Mouse (Mus musculus): ENCODE measurements at regions not wholly inside any gene's neighbourhood (a gene's known extent, or its start where the extent isn't known, plus 50 kb on each side); places are given as distances from the start of the nearest gene placed in this dataset.

- ATAC-seq (ENCODE audit: extremely low read depth, insufficient number of reproducible peaks, low FRiP score, poor library complexity, severe bottlenecking) = no peak
- Histone ChIP-seq H3K4me3 (ENCODE audit: low read depth, low read length) (no peak overlapping the region), H3K4me1 (ENCODE audit: insufficient read depth, low read depth, low read length) (no peaks in the 10 kb centered on the region), H3K27me3 (ENCODE audit: insufficient read depth, low read length) (no peaks in the 10 kb centered on the region), H3K9me3 (replicated peaks) (peaks cover 78% of the 10 kb centered on the region), H3K36me3 (replicated peaks) (no peaks in the 10 kb centered on the region)
- no peak for DNase-seq (ENCODE audit: low spot score)
- no peak for TF ChIP-seq GATA2 (IDR thresholded peaks at IDR 0.05; ENCODE audit: borderline replicate concordance, low read depth, low read length)
- TF ChIP-seq CTCF (IDR thresholded peaks at IDR 0.05; ENCODE audit: low read depth, low read length) = no peak
- TF ChIP-seq POLR2AphosphoS5 (IDR thresholded peaks at IDR 0.05; ENCODE audit: insufficient replicate concordance, low read depth, low read length) = no peak
- no peak for TF ChIP-seq GATA1 (IDR thresholded peaks at IDR 0.05; ENCODE audit: borderline replicate concordance, low read length)
- no peak for TF ChIP-seq TAL1 (conservative IDR thresholded peaks at IDR 0.05; ENCODE audit: low read depth, low read length)
Measured at GRCm38 (mm10) chr11:114481037-114481436, 187.3 kb upstream of the Rpl38 start.

GRCm38 (mm10) chr11:114480119-114480540, 188.2 kb upstream of the Rpl38 start:
- ATAC-seq (ENCODE audit: extremely low read depth, insufficient number of reproducible peaks, low FRiP score, poor library complexity, severe bottlenecking) (no peak), DNase-seq (ENCODE audit: low spot score) (no peak)
- Histone ChIP-seq H3K4me3 (ENCODE audit: low read depth, low read length) (no peak overlapping the region), H3K36me3 (replicated peaks) (no peaks in the 10 kb centered on the region), H3K4me1 (ENCODE audit: insufficient read depth, low read depth, low read length) (no peaks in the 10 kb centered on the region), H3K27me3 (ENCODE audit: insufficient read depth, low read length) (no peaks in the 10 kb centered on the region), H3K9me3 (replicated peaks) (peaks cover 78% of the 10 kb centered on the region)
- TF ChIP-seq POLR2AphosphoS5 (IDR thresholded peaks at IDR 0.05; ENCODE audit: insufficient replicate concordance, low read depth, low read length) = no peak
- no peak for TF ChIP-seq CTCF (IDR thresholded peaks at IDR 0.05; ENCODE audit: low read depth, low read length)
- TF ChIP-seq GATA2 (IDR thresholded peaks at IDR 0.05; ENCODE audit: borderline replicate concordance, low read depth, low read length) = no peak
- TF ChIP-seq TAL1 (conservative IDR thresholded peaks at IDR 0.05; ENCODE audit: low read depth, low read length) = no peak
- no peak for TF ChIP-seq GATA1 (IDR thresholded peaks at IDR 0.05; ENCODE audit: borderline replicate concordance, low read length)

- ATAC-seq (ENCODE audit: extremely low read depth, insufficient number of reproducible peaks, low FRiP score, poor library complexity, severe bottlenecking) = no peak
- H3K27me3 ChIP-seq (ENCODE audit: insufficient read depth, low read length) = no peaks in the 10 kb centered on the region
- H3K36me3 ChIP-seq (replicated peaks) = no peaks in the 10 kb centered on the region
- DNase-seq (ENCODE audit: low spot score) = no peak
- no peak overlapping the region for H3K4me3 ChIP-seq (ENCODE audit: low read depth, low read length)
- no peak for TF ChIP-seq CTCF (IDR thresholded peaks at IDR 0.05; ENCODE audit: low read depth, low read length)
- no peak for TF ChIP-seq GATA1 (IDR thresholded peaks at IDR 0.05; ENCODE audit: borderline replicate concordance, low read length)
- no peak for TF ChIP-seq POLR2AphosphoS5 (IDR thresholded peaks at IDR 0.05; ENCODE audit: insufficient replicate concordance, low read depth, low read length)
- no peaks in the 10 kb centered on the region for H3K4me1 ChIP-seq (ENCODE audit: insufficient read depth, low read depth, low read length)
- H3K9me3 ChIP-seq (replicated peaks) = peaks cover 78% of the 10 kb centered on the region
Measured at GRCm38 (mm10) chr11:114478736-114479135, 189.6 kb upstream of the Rpl38 start.

- DNase-seq (ENCODE audit: low spot score) = no peak
- Histone ChIP-seq H3K27me3 (ENCODE audit: insufficient read depth, low read length) (no peaks in the 10 kb centered on the region), H3K4me1 (ENCODE audit: insufficient read depth, low read depth, low read length) (no peaks in the 10 kb centered on the region), H3K4me3 (ENCODE audit: low read depth, low read length) (no peak overlapping the region), H3K9me3 (replicated peaks) (peaks cover 82% of the 10 kb centered on the region), H3K36me3 (replicated peaks) (no peaks in the 10 kb centered on the region)
- ATAC-seq (ENCODE audit: extremely low read depth, insufficient number of reproducible peaks, low FRiP score, poor library complexity, severe bottlenecking) = no peak
- no peak for TF ChIP-seq GATA2 (IDR thresholded peaks at IDR 0.05; ENCODE audit: borderline replicate concordance, low read depth, low read length)
- no peak for TF ChIP-seq TAL1 (conservative IDR thresholded peaks at IDR 0.05; ENCODE audit: low read depth, low read length)
- TF ChIP-seq CTCF (IDR thresholded peaks at IDR 0.05; ENCODE audit: low read depth, low read length) = no peak
- no peak for TF ChIP-seq POLR2AphosphoS5 (IDR thresholded peaks at IDR 0.05; ENCODE audit: insufficient replicate concordance, low read depth, low read length)
- TF ChIP-seq GATA1 (IDR thresholded peaks at IDR 0.05; ENCODE audit: borderline replicate concordance, low read length) = no peak
Measured at GRCm38 (mm10) chr11:114477365-114477764, 191.0 kb upstream of the Rpl38 start.

GRCm38 (mm10) chr11:114472501-114473260, 195.6 kb upstream of the Rpl38 start:
- Histone ChIP-seq H3K4me1 (ENCODE audit: insufficient read depth, low read depth, low read length) (no peaks in the 10 kb centered on the region), H3K9me3 (replicated peaks) (peaks cover 88% of the 10 kb centered on the region), H3K4me3 (ENCODE audit: low read depth, low read length) (no peak overlapping the region; the same call in 1 of the 2 replicates), H3K27me3 (ENCODE audit: insufficient read depth, low read length) (no peaks in the 10 kb centered on the region), H3K36me3 (replicated peaks) (no peaks in the 10 kb centered on the region)
- DNase-seq (ENCODE audit: low spot score) (no peak), ATAC-seq (ENCODE audit: extremely low read depth, insufficient number of reproducible peaks, low FRiP score, poor library complexity, severe bottlenecking) (no peak)
- no peak for TF ChIP-seq GATA2 (IDR thresholded peaks at IDR 0.05; ENCODE audit: borderline replicate concordance, low read depth, low read length)
- TF ChIP-seq POLR2AphosphoS5 (IDR thresholded peaks at IDR 0.05; ENCODE audit: insufficient replicate concordance, low read depth, low read length) = no peak
- no peak for TF ChIP-seq CTCF (IDR thresholded peaks at IDR 0.05; ENCODE audit: low read depth, low read length)
- no peak for TF ChIP-seq GATA1 (IDR thresholded peaks at IDR 0.05; ENCODE audit: borderline replicate concordance, low read length)
- no peak for TF ChIP-seq TAL1 (conservative IDR thresholded peaks at IDR 0.05; ENCODE audit: low read depth, low read length)

GRCm38 (mm10) chr11:114468394-114468793, 199.9 kb upstream of the Rpl38 start:
- H3K27me3 ChIP-seq (ENCODE audit: insufficient read depth, low read length) = no peaks in the 10 kb centered on the region
- no peak for DNase-seq (ENCODE audit: low spot score)
- TF ChIP-seq TAL1 (conservative IDR thresholded peaks at IDR 0.05; ENCODE audit: low read depth, low read length) (no peak), GATA2 (IDR thresholded peaks at IDR 0.05; ENCODE audit: borderline replicate concordance, low read depth, low read length) (no peak), POLR2AphosphoS5 (IDR thresholded peaks at IDR 0.05; ENCODE audit: insufficient replicate concordance, low read depth, low read length) (no peak), CTCF (IDR thresholded peaks at IDR 0.05; ENCODE audit: low read depth, low read length) (no peak), GATA1 (IDR thresholded peaks at IDR 0.05; ENCODE audit: borderline replicate concordance, low read length) (no peak)
- ATAC-seq (ENCODE audit: extremely low read depth, insufficient number of reproducible peaks, low FRiP score, poor library complexity, severe bottlenecking) = no peak
- H3K9me3 ChIP-seq (replicated peaks) = peaks cover 88% of the 10 kb centered on the region
- no peak overlapping the region for H3K4me3 ChIP-seq (ENCODE audit: low read depth, low read length)
- H3K36me3 ChIP-seq (replicated peaks) = no peaks in the 10 kb centered on the region
- no peaks in the 10 kb centered on the region for H3K4me1 ChIP-seq (ENCODE audit: insufficient read depth, low read depth, low read length)

Measured in G1E (cell line).